Mouse (Mus musculus) neural tube, embryonic 15.5 days (tissue): ENCODE data around the gene Emc8. TPM values are rescaled to one million over a fixed set of nuclear protein-coding genes. Genes with fewer than 3 reads are reported as not detected.

Experiments
- ATAC-seq: fragments of 200-750 bp; cut with Nextera tagmentation; 2 replicates; pipeline ENCODE4 v1.8.0; 2017; ENCODE audit warnings: mild to moderate bottlenecking, moderate TSS enrichment, moderate library complexity; ENCODE audit not compliant: low FRiP score
- H3K27ac ChIP-seq: fragments of 300-500 bp; sonication (generic); replicated peaks from 2 replicates; pipeline ENCODE4 v1.5.1; 2015; ENCODE audit warnings: mild to moderate bottlenecking, inconsistent platforms
- H3K27me3 ChIP-seq: fragments of 300-500 bp; sonication (generic); replicated peaks from 2 replicates; pipeline ENCODE4 v1.6.1; 2015; ENCODE audit warnings: inconsistent platforms
- H3K36me3 ChIP-seq: fragments of 300-500 bp; sonication (generic); 2 replicates; pipeline ENCODE4 v1.6.1; 2015; ENCODE audit warnings: inconsistent platforms
- H3K4me1 ChIP-seq: fragments of 300-500 bp; sonication (generic); 2 replicates; pipeline ENCODE4 v1.6.1; 2015; ENCODE audit warnings: inconsistent platforms
- H3K4me2 ChIP-seq: fragments of 300-500 bp; sonication (generic); 2 replicates; pipeline ENCODE4 v1.6.1; 2015; ENCODE audit warnings: inconsistent platforms, mild to moderate bottlenecking, moderate library complexity
- H3K4me3 ChIP-seq: fragments of 300-500 bp; sonication (generic); replicated peaks from 2 replicates; pipeline ENCODE4 v1.5.1; 2015; ENCODE audit warnings: mild to moderate bottlenecking, inconsistent platforms
- H3K9ac ChIP-seq: fragments of 300-500 bp; sonication (generic); replicated peaks from 2 replicates; pipeline ENCODE4 v1.6.1; 2015; ENCODE audit warnings: mild to moderate bottlenecking, inconsistent platforms
- H3K9me3 ChIP-seq: fragments of 300-500 bp; sonication (generic); replicated peaks from 2 replicates; pipeline ENCODE4 v1.6.1; 2016; ENCODE audit warnings: inconsistent platforms
- WGBS: fragments of 180-500 bp; shearing (Covaris S2); methylation state at CpG from one replicate; pipeline ENCODE4 v1.1.7; 2015; ENCODE audit warnings: mixed read lengths; 5-methylcytosine and 5-hydroxymethylcytosine counted together
- polyA plus RNA-seq: library from polyadenylated mRNA; unstranded; fragments of >200 nt; fragmentation: Nextera tagmentation; extraction: Ambion mirVana; gene quantifications from 2 replicates; pipeline ENCODE4 v1.2.1, GENCODE M21; 2015

The Emc8 gene
- polyA plus RNA-seq, 1 experiment from 2014 or later, result 108 TPM

GRCm38 (mm10) chr8:120632969-120633664 is 35.3 kb downstream of the Emc8 start:
- H3K4me1 ChIP-seq, result peaks cover 20% of the 10 kb centered on the region
- no peaks in the 10 kb centered on the region for H3K36me3 ChIP-seq
- H3K4me2 ChIP-seq, result peak overlapping the region; percentile 92
- no peaks in the 10 kb centered on the region for H3K9me3 ChIP-seq
- H3K27me3 ChIP-seq, result peaks cover 29% of the 10 kb centered on the region
- 25% methylated on average over 17 of the region's 17 CpGs for WGBS
- H3K27ac ChIP-seq, result no peak overlapping the region
- H3K4me3 ChIP-seq, result peak overlapping the region; percentile 65
- peak; percentile 3; the same call in 1 of the 2 replicates for ATAC-seq
- peak overlapping the region; percentile 53 for H3K9ac ChIP-seq

GRCm38 (mm10) chr8:120631441-120632375 is 36.7 kb downstream of the Emc8 start:
- no peak overlapping the region for H3K9ac ChIP-seq
- peaks cover 29% of the 10 kb centered on the region for H3K27me3 ChIP-seq
- no peaks in the 10 kb centered on the region for H3K36me3 ChIP-seq
- no peaks in the 10 kb centered on the region for H3K9me3 ChIP-seq
- no peak overlapping the region for H3K4me2 ChIP-seq
- 76% methylated on average over 21 of the region's 21 CpGs for WGBS
- no peak overlapping the region for H3K4me3 ChIP-seq
- no peak for ATAC-seq
- H3K4me1 ChIP-seq, result peaks cover 20% of the 10 kb centered on the region
- no peak overlapping the region for H3K27ac ChIP-seq

GRCm38 (mm10) chr8:120630848-120631247 is 37.5 kb downstream of the Emc8 start:
- Histone ChIP-seq H3K9ac (no peak overlapping the region), H3K4me2 (no peak overlapping the region), H3K9me3 (no peaks in the 10 kb centered on the region), H3K4me3 (no peak overlapping the region), H3K36me3 (no peaks in the 10 kb centered on the region), H3K4me1 (peaks cover 20% of the 10 kb centered on the region), H3K27ac (no peak overlapping the region), H3K27me3 (peaks cover 22% of the 10 kb centered on the region)
- 43% methylated on average over 6 of the region's 6 CpGs for WGBS
- ATAC-seq, result no peak

GRCm38 (mm10) chr8:120630031-120630430 is 38.3 kb downstream of the Emc8 start:
- Histone ChIP-seq H3K9me3 (no peaks in the 10 kb centered on the region), H3K27me3 (peaks cover 15% of the 10 kb centered on the region), H3K36me3 (no peaks in the 10 kb centered on the region), H3K4me2 (no peak overlapping the region), H3K4me1 (peaks cover 20% of the 10 kb centered on the region), H3K4me3 (no peak overlapping the region), H3K27ac (no peak overlapping the region), H3K9ac (no peak overlapping the region)
- WGBS, result 53% methylated on average over 5 of the region's 5 CpGs
- no peak for ATAC-seq

- ATAC-seq, result no peak
- Histone ChIP-seq H3K9me3 (no peaks in the 10 kb centered on the region), H3K4me2 (no peak overlapping the region), H3K4me3 (no peak overlapping the region), H3K4me1 (no peaks in the 10 kb centered on the region), H3K9ac (no peak overlapping the region), H3K27me3 (0 out of 2 replicates have a peak, but pooled peaks cover 2% of the 10 kb centered on the region), H3K36me3 (no peaks in the 10 kb centered on the region), H3K27ac (no peak overlapping the region)
- WGBS, result 84% methylated on average over 5 of the region's 5 CpGs
Measured at GRCm38 (mm10) chr8:120627298-120627697, 41.1 kb downstream of the Emc8 start.

- Histone ChIP-seq H3K27me3 (no peaks in the 10 kb centered on the region), H3K36me3 (no peaks in the 10 kb centered on the region), H3K4me1 (peaks cover 4% of the 10 kb centered on the region; the same call in 1 of the 2 replicates), H3K9me3 (no peaks in the 10 kb centered on the region), H3K4me3 (no peak overlapping the region), H3K27ac (no peak overlapping the region), H3K9ac (no peak overlapping the region), H3K4me2 (no peak overlapping the region)
- no peak for ATAC-seq
- 70% methylated on average over 11 of the region's 11 CpGs for WGBS
Measured at GRCm38 (mm10) chr8:120626461-120626860, 41.9 kb downstream of the Emc8 start.

GRCm38 (mm10) chr8:120623608-120624007 is 44.8 kb downstream of the Emc8 start:
- no peaks in the 10 kb centered on the region for H3K9me3 ChIP-seq
- H3K27ac ChIP-seq, result no peak overlapping the region
- H3K36me3 ChIP-seq, result no peaks in the 10 kb centered on the region
- WGBS, result 76% methylated on average over 2 of the region's 2 CpGs
- H3K4me1 ChIP-seq, result peaks cover 9% of the 10 kb centered on the region; the same call in 1 of the 2 replicates
- H3K27me3 ChIP-seq, result no peaks in the 10 kb centered on the region
- H3K4me3 ChIP-seq, result no peak overlapping the region
- no peak for ATAC-seq
- no peak overlapping the region for H3K4me2 ChIP-seq
- no peak overlapping the region for H3K9ac ChIP-seq

GRCm38 (mm10) chr8:120622161-120622560 is 46.2 kb downstream of the Emc8 start:
- Histone ChIP-seq H3K27me3 (no peaks in the 10 kb centered on the region), H3K9ac (no peak overlapping the region)
- no peak for ATAC-seq

GRCm38 (mm10) chr8:120620441-120620840 is 47.9 kb downstream of the Emc8 start:
- 59% methylated on average over 7 of the region's 7 CpGs for WGBS
- Histone ChIP-seq H3K4me1 (peaks cover 29% of the 10 kb centered on the region), H3K9me3 (no peaks in the 10 kb centered on the region), H3K9ac (no peak overlapping the region), H3K27me3 (no peaks in the 10 kb centered on the region), H3K4me2 (no peak overlapping the region), H3K27ac (no peak overlapping the region), H3K4me3 (no peak overlapping the region), H3K36me3 (no peaks in the 10 kb centered on the region)
- no peak for ATAC-seq

More at GRCm38 (mm10) chr8:120622161-120622560, 46.2 kb downstream of the Emc8 start:
- Histone ChIP-seq H3K4me3 (no peak overlapping the region), H3K27ac (no peak overlapping the region), H3K9me3 (no peaks in the 10 kb centered on the region), H3K36me3 (no peaks in the 10 kb centered on the region), H3K4me1 (peaks cover 20% of the 10 kb centered on the region), H3K4me2 (no peak overlapping the region)
- 71% methylated on average over 14 of the region's 14 CpGs for WGBS

- peaks cover 29% of the 10 kb centered on the region for H3K4me1 ChIP-seq
- H3K9me3 ChIP-seq, result no peaks in the 10 kb centered on the region
- ATAC-seq, result no peak
- 75% methylated on average over 11 of the region's 11 CpGs for WGBS
- no peak overlapping the region for H3K27ac ChIP-seq
- no peak overlapping the region for H3K4me3 ChIP-seq
- H3K9ac ChIP-seq, result no peak overlapping the region
- H3K36me3 ChIP-seq, result no peaks in the 10 kb centered on the region
- H3K27me3 ChIP-seq, result no peaks in the 10 kb centered on the region
- H3K4me2 ChIP-seq, result no peak overlapping the region
Measured at GRCm38 (mm10) chr8:120619235-120620180, 48.9 kb downstream of the Emc8 start.

- Histone ChIP-seq H3K36me3 (no peaks in the 10 kb centered on the region), H3K9me3 (no peaks in the 10 kb centered on the region), H3K27ac (peak overlapping the region; percentile 45; the same call in 1 of the 2 replicates), H3K4me3 (no peak overlapping the region), H3K27me3 (no peaks in the 10 kb centered on the region), H3K4me2 (peak overlapping the region; percentile 33; the same call in 1 of the 2 replicates), H3K4me1 (peaks cover 29% of the 10 kb centered on the region), H3K9ac (no peak overlapping the region)
- peak; percentile 26 for ATAC-seq
- under 1% methylated on average over 6 of the region's 6 CpGs for WGBS
Measured at GRCm38 (mm10) chr8:120618110-120618509, 50.3 kb downstream of the Emc8 start.
